Mouse (Mus musculus) heart, embryonic 16.5 days (tissue): ENCODE measurements at regions not wholly inside any gene's neighbourhood (a gene's known extent, or its start where the extent isn't known, plus 50 kb on each side); places are given as distances from the start of the nearest gene placed in this dataset.

Experiments
- ATAC-seq: fragments of 200-750 bp; cut with Nextera tagmentation; replicated peaks from 2 replicates; pipeline ENCODE4 v1.8.0; 2017; ENCODE audit warnings: moderate number of reproducible peaks; ENCODE audit not compliant: insufficient read depth, low FRiP score; ENCODE audit errors: extremely low read depth
- H3K27ac ChIP-seq: fragments of 300-500 bp; sonication (generic); 2 replicates; pipeline ENCODE4 v1.5.1; 2014; ENCODE audit warnings: mild to moderate bottlenecking, low read length, control low read depth, moderate library complexity
- H3K27me3 ChIP-seq: fragments of 300-500 bp; sonication (generic); 2 replicates; pipeline ENCODE4 v1.6.1; 2014; ENCODE audit warnings: low read length, mixed read lengths; ENCODE audit not compliant: control insufficient read depth, insufficient read depth
- H3K36me3 ChIP-seq: fragments of 300-500 bp; sonication (generic); 2 replicates; pipeline ENCODE4 v1.6.1; 2014; ENCODE audit not compliant: control insufficient read depth, insufficient read depth
- H3K4me1 ChIP-seq: fragments of 300-500 bp; sonication (generic); 2 replicates; pipeline ENCODE4 v1.6.1; 2014; ENCODE audit warnings: low read length, mixed read lengths; ENCODE audit not compliant: control insufficient read depth, insufficient read depth
- H3K4me2 ChIP-seq: fragments of 300-500 bp; sonication (generic); 2 replicates; pipeline ENCODE4 v1.6.1; 2014; ENCODE audit warnings: low read depth, mild to moderate bottlenecking, control low read depth, low read length
- H3K4me3 ChIP-seq: fragments of 300-500 bp; sonication (generic); 2 replicates; pipeline ENCODE4 v1.5.1; 2014; ENCODE audit warnings: mild to moderate bottlenecking, control low read depth, low read length
- H3K9ac ChIP-seq: fragments of 300-500 bp; sonication (generic); 2 replicates; pipeline ENCODE4 v1.6.1; 2014; ENCODE audit warnings: low read length, control low read depth
- H3K9me3 ChIP-seq: fragments of 300-500 bp; sonication (generic); replicated peaks from 2 replicates; pipeline ENCODE4 v1.6.1; 2016; ENCODE audit warnings: low read length; ENCODE audit not compliant: control insufficient read depth
- WGBS: fragments of 180-500 bp; shearing (Covaris S2); extraction: QIAGEN DNeasy Blood & Tissue Kit; methylation state at CpG from one replicate; pipeline ENCODE4 v1.1.7; 2014; 5-methylcytosine and 5-hydroxymethylcytosine counted together

DNA sequence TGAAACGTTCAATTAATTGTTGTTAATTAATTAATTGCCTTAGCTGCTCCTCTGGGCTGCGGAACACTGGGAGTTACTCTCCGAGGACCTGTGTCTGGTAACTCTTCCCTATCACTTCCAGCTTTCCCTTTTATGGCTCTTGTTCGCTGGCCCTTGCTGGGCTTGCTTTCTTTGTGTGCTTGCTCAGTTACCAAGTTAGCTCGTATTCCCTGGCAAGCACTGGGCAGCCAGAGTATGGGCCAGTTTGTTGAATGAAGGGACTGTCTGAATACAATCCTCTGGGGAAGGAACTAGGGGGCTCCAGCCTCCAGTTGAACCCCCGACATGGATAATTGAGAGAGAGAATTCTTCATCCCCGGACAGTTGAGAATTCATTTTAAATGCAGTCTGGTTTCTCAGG, 116.4 kb downstream of the Trim29 start:
- Histone ChIP-seq H3K4me1 (no peaks in the 10 kb centered on the region), H3K9me3 (no peaks in the 10 kb centered on the region), H3K27ac (no peak overlapping the region), H3K36me3 (no peaks in the 10 kb centered on the region), H3K4me3 (no peak overlapping the region), H3K9ac (no peak overlapping the region), H3K27me3 (peaks cover 6% of the 10 kb centered on the region), H3K4me2 (no peak overlapping the region)
- 41% methylated on average over 7 of the region's 7 CpGs for WGBS
- ATAC-seq = no peak

DNA sequence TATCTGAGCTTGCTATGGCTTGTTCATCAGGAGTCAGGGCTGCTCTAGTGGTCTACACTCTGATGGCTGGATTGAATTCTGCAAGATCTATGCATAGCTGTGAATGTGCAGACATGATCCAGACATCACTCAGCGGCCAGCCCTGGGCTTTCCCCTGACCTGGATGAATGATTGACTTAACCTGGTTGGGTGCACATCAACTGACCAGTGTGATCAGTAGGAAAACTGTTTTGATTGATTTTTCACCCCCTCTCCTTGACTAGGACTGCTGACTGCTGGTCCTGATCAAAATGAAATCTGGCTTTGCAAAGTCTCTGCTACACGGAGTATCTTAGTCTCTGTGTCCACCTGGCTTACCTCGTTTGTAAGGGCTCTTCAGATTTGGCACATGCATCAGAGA, 123.3 kb downstream of the Trim29 start:
- 60% methylated on average over 3 of the region's 3 CpGs for WGBS
- Histone ChIP-seq H3K36me3 (no peaks in the 10 kb centered on the region), H3K4me1 (no peaks in the 10 kb centered on the region), H3K27ac (no peak overlapping the region), H3K27me3 (no peaks in the 10 kb centered on the region), H3K9me3 (no peaks in the 10 kb centered on the region), H3K4me3 (no peak overlapping the region), H3K9ac (no peak overlapping the region), H3K4me2 (no peak overlapping the region)
- ATAC-seq = no peak

DNA sequence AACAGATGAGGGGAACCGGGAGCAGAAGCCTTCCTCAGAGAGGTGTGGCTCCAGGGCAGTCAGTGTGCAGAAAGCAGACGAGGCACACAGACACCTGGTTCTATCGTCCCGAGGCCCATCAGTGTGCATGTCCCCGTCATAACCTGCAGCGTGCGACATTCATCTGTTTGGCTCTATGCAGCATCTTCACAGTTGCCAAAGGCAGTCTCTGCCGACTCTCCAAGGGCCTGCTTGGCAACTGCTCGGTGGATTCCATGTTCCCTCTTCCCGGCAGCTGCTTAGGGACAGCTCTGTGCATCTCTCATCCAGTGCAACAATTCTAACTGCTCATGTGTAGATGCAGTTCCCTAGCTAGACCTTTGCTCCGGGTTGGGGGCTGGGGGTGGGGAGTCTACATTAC, 127.8 kb downstream of the Trim29 start:
- 75% methylated on average over 11 of the region's 11 CpGs for WGBS
- H3K27ac ChIP-seq = no peak overlapping the region
- no peaks in the 10 kb centered on the region for H3K4me1 ChIP-seq
- ATAC-seq = no peak
- H3K9me3 ChIP-seq = no peaks in the 10 kb centered on the region
- no peak overlapping the region for H3K9ac ChIP-seq
- no peaks in the 10 kb centered on the region for H3K27me3 ChIP-seq
- H3K4me2 ChIP-seq = no peak overlapping the region
- H3K36me3 ChIP-seq = no peaks in the 10 kb centered on the region
- no peak overlapping the region for H3K4me3 ChIP-seq

DNA sequence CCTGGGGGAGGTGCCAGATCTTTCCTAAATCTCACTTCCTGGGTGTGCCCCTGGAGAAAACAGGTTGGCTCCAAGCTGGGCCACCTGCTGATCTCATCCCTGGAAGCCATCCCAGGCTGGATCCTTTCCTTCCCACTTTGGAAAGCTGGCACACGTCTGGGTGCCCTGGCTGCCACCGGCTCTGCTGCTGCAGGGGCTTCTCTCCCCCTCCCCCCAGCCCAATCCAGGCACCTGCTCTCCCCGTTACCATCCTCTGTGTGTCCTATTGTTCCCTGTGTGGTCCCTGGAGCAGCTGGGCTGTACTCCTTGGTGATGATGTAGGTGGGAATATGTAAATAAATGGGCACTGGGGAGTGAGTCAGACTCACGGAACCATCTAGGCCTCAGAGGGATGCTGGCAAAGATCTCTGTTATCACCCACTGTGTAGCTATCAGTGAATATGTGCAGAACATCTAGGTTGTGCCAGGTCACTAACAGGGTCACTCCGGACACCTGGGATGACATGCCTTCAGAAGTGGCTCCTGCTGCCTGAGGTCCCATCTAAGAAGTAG, 130.4 kb downstream of the Trim29 start:
- Histone ChIP-seq H3K27ac (no peak overlapping the region), H3K9ac (no peak overlapping the region), H3K36me3 (no peaks in the 10 kb centered on the region), H3K4me2 (no peak overlapping the region), H3K4me3 (no peak overlapping the region), H3K4me1 (no peaks in the 10 kb centered on the region), H3K27me3 (no peaks in the 10 kb centered on the region), H3K9me3 (no peaks in the 10 kb centered on the region)
- no peak for ATAC-seq
- WGBS = 60% methylated on average over 5 of the region's 5 CpGs

DNA sequence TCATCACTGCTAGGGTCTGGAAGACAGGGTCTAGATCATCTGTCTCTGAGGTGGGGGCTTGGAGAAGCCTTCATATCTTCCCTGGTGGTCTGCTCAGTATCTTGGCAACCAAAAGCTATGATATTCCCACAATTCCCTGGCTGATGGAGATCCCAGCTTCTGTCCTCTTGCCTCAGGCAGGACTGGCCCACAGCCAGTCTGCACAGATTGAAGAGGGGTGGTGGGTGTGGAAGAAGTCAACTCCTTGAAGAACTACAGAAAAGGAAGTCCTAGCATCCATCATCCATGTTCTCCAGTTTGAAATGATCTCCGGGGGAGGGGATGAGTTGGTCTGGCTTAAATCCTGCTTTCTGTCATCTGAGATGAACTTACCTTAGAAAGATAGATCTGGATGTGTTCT, 134.8 kb downstream of the Trim29 start:
- WGBS = 76% methylated on average over 1 of the region's 1 CpGs
- Histone ChIP-seq H3K4me1 (no peaks in the 10 kb centered on the region), H3K36me3 (no peaks in the 10 kb centered on the region), H3K27ac (no peak overlapping the region), H3K27me3 (peaks cover under 1% of the 10 kb centered on the region), H3K9me3 (no peaks in the 10 kb centered on the region), H3K4me2 (no peak overlapping the region), H3K4me3 (no peak overlapping the region), H3K9ac (no peak overlapping the region)
- no peak for ATAC-seq

DNA sequence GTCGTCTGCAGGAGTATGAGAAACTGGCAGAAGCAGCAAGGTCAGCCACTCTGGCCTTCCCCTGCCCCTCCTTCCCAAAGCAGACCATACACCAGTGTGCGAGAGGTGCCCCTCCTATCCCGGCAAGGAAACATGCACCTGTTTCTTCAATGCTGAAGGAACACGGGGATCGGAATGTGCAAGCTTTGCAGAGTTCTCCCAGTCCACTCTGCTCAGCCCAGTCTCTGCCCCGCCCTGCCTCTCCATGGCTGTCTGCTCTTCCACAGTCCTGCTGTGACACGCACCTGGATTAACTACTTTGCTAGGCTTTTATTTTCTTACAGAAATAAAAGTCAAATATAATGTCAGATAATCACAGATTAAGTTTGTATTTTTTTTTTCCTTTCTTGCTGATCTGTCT, 136.7 kb downstream of the Trim29 start:
- H3K9ac ChIP-seq = no peak overlapping the region
- no peaks in the 10 kb centered on the region for H3K36me3 ChIP-seq
- H3K4me3 ChIP-seq = no peak overlapping the region
- H3K4me2 ChIP-seq = no peak overlapping the region
- ATAC-seq = no peak
- peaks cover 9% of the 10 kb centered on the region for H3K27me3 ChIP-seq
- H3K4me1 ChIP-seq = no peaks in the 10 kb centered on the region
- H3K9me3 ChIP-seq = no peaks in the 10 kb centered on the region
- 57% methylated on average over 7 of the region's 7 CpGs for WGBS
- H3K27ac ChIP-seq = no peak overlapping the region

DNA sequence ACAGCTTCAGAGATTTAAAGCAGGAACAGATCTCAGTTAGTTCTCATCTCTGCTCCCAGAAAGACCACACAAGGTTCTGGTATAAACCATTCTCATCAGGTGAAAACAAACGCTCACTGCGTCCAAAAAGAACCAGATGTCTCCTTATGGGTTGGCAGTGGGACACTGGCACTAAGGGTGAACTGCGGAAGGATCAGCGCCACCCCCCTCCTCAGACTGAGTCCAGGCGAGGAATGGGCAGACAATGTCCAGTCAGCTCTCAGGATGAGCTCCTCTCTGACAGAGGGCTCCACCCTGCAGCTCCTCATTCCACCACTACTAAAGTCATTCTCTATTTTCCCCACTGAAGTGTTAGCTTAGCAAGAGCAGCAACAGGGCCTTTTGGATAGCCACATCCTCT, 138.3 kb downstream of the Trim29 start:
- Histone ChIP-seq H3K27ac (no peak overlapping the region), H3K4me1 (no peaks in the 10 kb centered on the region), H3K36me3 (no peaks in the 10 kb centered on the region), H3K9ac (no peak overlapping the region), H3K4me3 (no peak overlapping the region), H3K27me3 (peaks cover 20% of the 10 kb centered on the region), H3K4me2 (no peak overlapping the region), H3K9me3 (no peaks in the 10 kb centered on the region)
- no peak for ATAC-seq
- WGBS = 85% methylated on average over 5 of the region's 5 CpGs

DNA sequence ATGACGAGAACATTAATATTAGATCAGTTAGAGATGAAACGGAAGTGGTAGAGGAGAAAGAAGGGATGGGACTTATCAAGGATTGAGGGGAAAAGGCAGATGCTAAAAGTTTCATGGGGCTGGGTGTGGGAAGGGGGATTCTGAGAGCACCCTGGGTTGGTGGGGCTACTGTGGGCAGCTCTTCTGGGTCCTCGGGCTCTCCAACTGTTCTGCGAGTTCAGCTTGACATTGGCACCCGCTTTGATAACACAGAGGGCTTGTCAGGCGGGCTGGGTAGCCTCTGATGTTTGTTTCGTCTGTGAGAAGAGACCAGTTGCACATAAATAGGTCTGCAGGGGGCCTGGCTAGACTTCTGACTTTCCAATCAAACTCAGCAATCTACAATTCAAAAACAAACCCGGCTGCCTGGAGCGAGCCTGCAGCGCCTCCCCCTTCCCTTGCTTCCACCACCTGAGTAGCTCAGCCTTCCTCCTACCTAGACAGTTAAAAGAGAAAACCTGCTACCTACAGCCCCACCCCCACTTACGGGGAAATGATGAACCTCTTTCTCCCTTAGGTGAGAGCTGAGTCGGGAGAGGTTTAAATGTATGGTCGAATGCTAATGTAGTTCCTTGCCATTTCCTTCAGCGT, 143.4 kb downstream of the Trim29 start:
- Histone ChIP-seq H3K4me2 (no peak overlapping the region), H3K9ac (no peak overlapping the region), H3K36me3 (no peaks in the 10 kb centered on the region), H3K27ac (no peak overlapping the region), H3K9me3 (no peaks in the 10 kb centered on the region), H3K4me1 (no peaks in the 10 kb centered on the region), H3K4me3 (no peak overlapping the region), H3K27me3 (peaks cover 44% of the 10 kb centered on the region)
- 2% methylated on average over 14 of the region's 14 CpGs for WGBS
- ATAC-seq = no peak

DNA sequence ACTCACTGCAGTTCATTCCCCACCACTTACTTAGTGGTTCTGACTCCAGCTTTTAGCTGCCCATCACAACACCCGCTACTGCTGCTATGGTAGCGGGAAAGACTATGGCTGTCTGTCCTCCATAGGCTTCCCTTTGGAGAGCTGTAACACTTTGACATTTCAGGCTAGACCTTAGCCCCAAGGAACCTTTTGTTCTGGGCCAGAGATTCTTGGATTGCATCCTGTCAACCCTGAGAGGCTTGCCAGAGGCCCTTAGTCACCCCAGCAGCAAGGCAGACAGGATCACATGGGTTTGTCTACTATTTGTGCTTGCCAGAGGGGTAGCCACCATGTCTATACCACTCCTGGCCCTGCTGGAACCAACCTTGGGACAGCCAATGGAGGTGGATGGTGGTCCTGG, 147.1 kb downstream of the Trim29 start:
- Histone ChIP-seq H3K4me2 (no peak overlapping the region), H3K9ac (no peak overlapping the region), H3K27me3 (peaks cover 34% of the 10 kb centered on the region), H3K27ac (no peak overlapping the region), H3K9me3 (no peaks in the 10 kb centered on the region), H3K4me1 (no peaks in the 10 kb centered on the region), H3K4me3 (no peak overlapping the region), H3K36me3 (no peaks in the 10 kb centered on the region)
- ATAC-seq = no peak
- 82% methylated on average over 2 of the region's 2 CpGs for WGBS
